Mouse (Mus musculus): Measurements from ENCODE around the gene Dcaf4. TPM values are rescaled to one million over a fixed set of nuclear protein-coding genes. Genes with fewer than 3 reads are reported as not detected.
A peak's percentile ranks its signal among the peaks of the same experiment; 100 is the strongest.

The Dcaf4 gene
- 10 to 100 TPM; 36.6 to 43.1 TPM for total RNA-seq (2021)

GRCm38 (mm10) chr12:83520311-83520890, at the start of gene Dcaf4:
Gene Dcaf4, plus strand, starts transcription at chr12:83520466.
- peak; percentile 96 for DNase-seq
- intact Hi-C loops (cut with DNase I), result loop anchor here (5.0 kb wide), 1 partner anchor 1543 kb away; no protein-coding TSS in a partner anchor

- DNase-seq, result no peak
- intact Hi-C loops (cut with DNase I), result no loop called here
Observed at GRCm38 (mm10) chr12:83471760-83472159, 48.5 kb upstream of the Dcaf4 start.

DNA sequence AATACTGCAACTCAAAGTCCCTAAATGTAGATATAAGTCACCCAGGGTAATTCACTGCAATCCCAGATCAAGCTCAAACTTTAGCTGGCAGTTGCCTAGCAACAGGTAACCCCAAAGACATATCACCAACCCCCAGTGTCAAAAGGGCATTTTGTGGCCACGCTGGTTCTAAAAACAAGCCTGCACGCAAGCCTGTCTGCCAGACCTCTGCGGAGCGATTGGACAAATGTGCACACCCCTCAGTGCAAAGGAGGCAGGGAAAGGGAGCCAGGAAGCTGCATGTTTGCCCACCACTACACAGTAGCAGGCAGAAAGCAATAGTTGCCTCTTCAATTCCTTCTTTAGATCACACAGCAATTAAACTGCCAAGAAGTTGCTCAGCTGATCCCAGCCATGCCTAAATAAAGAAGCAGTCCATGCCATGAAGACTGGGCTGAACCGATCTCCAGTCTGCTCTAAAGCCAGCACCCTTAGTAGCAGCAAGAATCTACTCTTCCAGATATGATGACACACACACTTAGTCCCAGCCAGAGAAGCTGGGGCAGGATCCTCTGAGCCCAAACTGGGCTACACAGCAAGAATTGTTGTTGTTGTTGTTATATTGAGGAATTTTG, 46.2 kb upstream of the Dcaf4 start:
- DNase-seq, result no peak
- intact Hi-C loops (cut with DNase I), result no loop called here

- intact Hi-C loops (cut with DNase I), result no loop called here
- no peak for DNase-seq
Observed at GRCm38 (mm10) chr12:83475419-83475818, 44.8 kb upstream of the Dcaf4 start.

DNA sequence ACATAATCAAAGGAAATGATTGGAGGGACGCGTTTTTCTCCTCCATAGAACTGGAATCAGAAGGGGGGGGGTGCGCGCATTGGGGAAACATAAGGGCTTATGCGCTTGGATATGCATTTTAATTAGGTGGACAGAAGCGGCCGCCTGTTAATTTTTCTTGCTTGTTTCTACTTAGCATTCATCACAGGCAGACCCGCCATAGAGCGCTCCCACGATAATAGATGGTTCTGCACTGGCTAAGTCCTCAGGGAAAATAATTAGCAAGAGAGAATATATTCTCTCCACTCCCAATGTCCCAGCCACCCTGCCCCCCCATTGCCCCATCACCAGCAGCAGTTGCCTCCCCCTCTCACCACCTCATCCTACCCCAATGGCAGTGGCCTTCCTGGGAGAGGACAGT, 44.0 kb upstream of the Dcaf4 start:
- DNase-seq, result no peak
- intact Hi-C loops (cut with DNase I), result no loop called here

DNA sequence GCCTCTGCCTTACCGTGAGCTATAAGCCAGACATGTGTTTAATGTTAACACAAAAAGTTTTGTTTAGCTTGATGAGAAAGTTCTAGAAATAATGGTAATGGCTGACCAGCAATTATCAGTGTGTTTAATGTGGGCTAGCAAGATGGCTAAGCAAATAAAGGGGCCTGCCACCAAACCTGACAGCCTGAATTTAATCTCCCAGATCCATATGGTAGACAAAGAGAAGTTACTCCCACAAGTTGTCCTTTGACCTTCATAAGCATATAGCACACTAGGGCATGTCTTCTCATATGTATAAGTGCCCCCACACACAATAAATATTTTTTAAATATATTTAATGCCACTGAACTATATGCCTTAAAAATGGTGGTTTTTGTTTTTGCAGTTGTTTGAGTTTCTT, 41.1 kb upstream of the Dcaf4 start:
- intact Hi-C loops (cut with DNase I), result no loop called here
- no peak for DNase-seq

DNA sequence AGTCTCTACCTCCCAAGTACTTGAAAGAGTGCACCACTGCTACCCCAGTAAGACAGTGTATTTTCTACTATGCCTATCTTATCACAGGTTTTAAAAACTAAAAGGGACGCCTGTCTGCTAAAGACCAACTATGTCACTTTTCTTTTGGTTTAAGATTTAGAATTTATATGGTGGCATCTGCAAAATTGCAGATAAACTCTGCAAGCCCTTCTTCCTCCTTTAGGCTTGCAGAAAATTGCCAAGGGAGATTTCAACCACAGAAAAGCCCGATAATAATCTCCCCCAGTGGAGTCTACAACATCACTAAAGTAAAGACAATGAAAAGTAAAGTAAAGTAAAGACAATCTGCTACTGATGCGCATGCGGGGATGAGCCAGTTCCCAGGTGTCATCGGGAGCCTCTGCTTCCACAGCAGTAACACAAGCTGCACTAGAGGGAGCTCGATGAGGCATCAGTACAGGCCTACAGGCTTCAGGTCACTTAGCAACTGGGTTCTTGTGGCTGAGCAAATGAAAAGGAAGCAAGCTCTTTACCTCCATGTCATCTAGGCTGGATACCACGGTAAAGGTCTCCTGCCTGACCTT, 40.4 kb upstream of the Dcaf4 start:
- no peak for DNase-seq
- intact Hi-C loops (cut with DNase I), result no loop called here

DNA sequence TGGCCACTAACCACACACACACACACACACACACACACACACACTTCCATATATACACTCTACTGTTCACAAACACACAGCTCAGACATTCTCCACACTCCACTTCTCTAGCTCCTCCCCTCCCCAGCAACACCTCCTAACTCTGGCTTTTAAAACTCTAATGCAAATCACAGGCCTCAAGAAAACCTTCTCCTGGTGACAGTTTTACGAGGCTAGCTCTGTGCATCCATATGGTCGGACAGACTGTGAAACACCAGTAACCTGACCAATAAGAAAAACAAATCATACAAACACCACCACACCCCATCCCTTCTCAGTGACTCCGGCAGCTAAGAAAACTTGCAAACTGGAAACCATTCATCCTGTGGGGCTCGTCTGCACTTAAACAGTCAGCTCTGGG, 38.8 kb upstream of the Dcaf4 start:
- no peak for DNase-seq
- intact Hi-C loops (cut with DNase I), result no loop called here

- intact Hi-C loops (cut with DNase I), result no loop called here
- no peak for DNase-seq
Observed at GRCm38 (mm10) chr12:83483653-83484052, 36.6 kb upstream of the Dcaf4 start.

- intact Hi-C loops (cut with DNase I), result loop anchor here (5.0 kb wide), 1 partner anchor 168 kb away; no protein-coding TSS in a partner anchor
Observed at GRCm38 (mm10) chr12:83484855-83485745, 35.2 kb upstream of the Dcaf4 start.

DNA sequence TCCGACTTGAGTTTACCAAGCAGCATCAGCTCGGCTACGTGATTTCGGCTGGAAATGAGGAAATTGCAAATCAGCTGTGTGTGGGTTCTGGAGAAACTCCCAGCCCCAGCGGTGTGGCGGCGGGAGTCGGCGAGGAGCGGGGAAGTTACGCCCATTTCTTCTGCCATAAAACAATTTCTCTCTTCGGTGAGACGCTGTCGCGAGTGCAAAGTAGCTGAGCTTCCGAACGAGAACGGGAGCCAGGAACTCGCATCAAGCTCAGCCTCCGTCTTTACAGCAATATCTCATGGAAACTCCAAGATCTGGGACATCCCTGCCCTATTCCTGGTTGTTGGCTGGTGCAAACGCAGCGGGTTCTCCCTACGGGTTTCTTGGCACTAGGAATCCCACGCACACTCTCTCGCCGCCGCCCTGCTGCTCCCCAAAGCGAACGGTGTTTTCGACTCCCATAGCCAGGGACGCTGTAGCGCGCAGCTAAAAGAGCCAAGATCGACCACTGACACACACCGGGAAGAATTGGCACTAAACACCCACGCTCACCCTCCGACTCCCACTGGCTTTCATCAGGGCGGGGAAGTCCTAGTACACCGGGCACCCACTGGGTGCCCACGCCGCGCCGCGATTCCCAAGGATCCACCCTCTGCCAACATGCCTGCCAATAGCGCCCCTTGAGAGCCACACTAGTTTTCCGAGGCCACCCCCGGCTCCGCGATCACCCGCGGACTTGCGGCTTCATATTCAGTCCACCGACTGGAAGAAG, 34.2 kb upstream of the Dcaf4 start:
- DNase-seq, result peak; percentile 16
- intact Hi-C loops (cut with DNase I), result loop anchor here (5.0 kb wide), 1 partner anchor 169 kb away; no protein-coding TSS in a partner anchor

More at GRCm38 (mm10) chr12:83484855-83485745, 35.2 kb upstream of the Dcaf4 start:
- peak; percentile 33 for DNase-seq

- intact Hi-C loops (cut with DNase I), result loop anchor here (5.0 kb wide), 1 partner anchor 170 kb away; no protein-coding TSS in a partner anchor
- DNase-seq, result peak; percentile 45
Observed at GRCm38 (mm10) chr12:83486671-83487461, 33.4 kb upstream of the Dcaf4 start.

- peak; percentile 100 for DNase-seq
- intact Hi-C loops (cut with DNase I), result loop anchor here (5.0 kb wide), 1 partner anchor 170 kb away; no protein-coding TSS in a partner anchor
Observed at GRCm38 (mm10) chr12:83487476-83487991, 32.7 kb upstream of the Dcaf4 start, which contains the start of gene Dpf3. Gene Dpf3, minus strand, starts transcription at chr12:83487716.

- intact Hi-C loops (cut with DNase I), result loop anchor here (5.0 kb wide), 1 partner anchor 171 kb away; no protein-coding TSS in a partner anchor
- no peak for DNase-seq
Observed at GRCm38 (mm10) chr12:83488211-83488941, 31.9 kb upstream of the Dcaf4 start.

GRCm38 (mm10) chr12:83489748-83490147, 30.5 kb upstream of the Dcaf4 start:
- no peak for DNase-seq
- intact Hi-C loops (cut with DNase I), result loop anchor here (5.0 kb wide), 1 partner anchor 172 kb away; no protein-coding TSS in a partner anchor

- intact Hi-C loops (cut with DNase I), result no loop called here
- DNase-seq, result no peak
Observed at GRCm38 (mm10) chr12:83491609-83492008, 28.7 kb upstream of the Dcaf4 start.

- intact Hi-C loops (cut with DNase I), result no loop called here
Observed at GRCm38 (mm10) chr12:83492808-83493207, 27.5 kb upstream of the Dcaf4 start.

GRCm38 (mm10) chr12:83494196-83494595, 26.1 kb upstream of the Dcaf4 start:
- DNase-seq, result no peak
- intact Hi-C loops (cut with DNase I), result no loop called here

More at GRCm38 (mm10) chr12:83492808-83493207, 27.5 kb upstream of the Dcaf4 start:
- no peak for DNase-seq
